Mouse (Mus musculus) CD8-positive naive resting alpha-beta T cell, adult 2 months (primary cell): ENCODE results near the gene Tmem120b.

ENCODE experiments used
- DNase-seq, 2 experiments: peaks; one replicate each; pipeline ENCODE4 v3.0.0; 2022; ENCODE audit warnings: low read depth in 2 of 2, low spot score in 2 of 2

Gene Tmem120b

DNA sequence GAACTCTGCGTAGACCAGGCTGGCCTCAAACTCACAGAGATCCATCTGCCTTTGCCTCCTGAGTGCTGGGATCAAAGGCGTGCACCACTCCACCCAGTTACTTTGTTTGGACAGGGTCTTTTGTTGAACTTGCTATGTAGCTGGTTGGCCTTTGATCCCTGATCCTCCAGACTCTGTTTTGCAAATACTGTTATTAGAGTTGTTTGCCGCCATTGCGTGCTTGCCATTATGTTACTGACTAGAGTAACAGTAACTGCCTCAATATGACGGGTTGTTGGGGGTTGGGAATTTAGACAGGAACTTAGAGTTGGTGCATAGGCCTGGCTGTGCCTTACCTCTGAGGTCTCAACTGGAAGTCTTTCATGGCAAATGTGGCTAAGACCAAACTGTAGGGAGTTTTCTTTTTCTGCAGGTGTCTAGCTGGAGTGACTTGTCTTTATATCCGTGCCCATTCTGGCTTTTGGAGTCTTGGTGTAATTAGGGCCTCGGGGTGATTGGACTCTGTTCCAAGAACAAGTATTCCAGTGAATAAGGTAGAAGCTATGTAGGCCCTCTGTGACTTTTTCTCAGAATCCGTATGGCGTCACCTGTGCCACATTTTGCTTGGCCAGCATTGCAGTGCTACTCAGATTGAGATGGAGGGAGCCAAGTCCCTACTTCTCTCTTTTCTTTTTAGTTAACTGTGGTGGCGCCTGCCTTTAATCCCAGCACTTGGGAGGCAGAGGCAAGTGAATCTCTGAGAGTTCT is 22.5 kb downstream of the Tmem120b start:
- DNase-seq = no peak

DNA sequence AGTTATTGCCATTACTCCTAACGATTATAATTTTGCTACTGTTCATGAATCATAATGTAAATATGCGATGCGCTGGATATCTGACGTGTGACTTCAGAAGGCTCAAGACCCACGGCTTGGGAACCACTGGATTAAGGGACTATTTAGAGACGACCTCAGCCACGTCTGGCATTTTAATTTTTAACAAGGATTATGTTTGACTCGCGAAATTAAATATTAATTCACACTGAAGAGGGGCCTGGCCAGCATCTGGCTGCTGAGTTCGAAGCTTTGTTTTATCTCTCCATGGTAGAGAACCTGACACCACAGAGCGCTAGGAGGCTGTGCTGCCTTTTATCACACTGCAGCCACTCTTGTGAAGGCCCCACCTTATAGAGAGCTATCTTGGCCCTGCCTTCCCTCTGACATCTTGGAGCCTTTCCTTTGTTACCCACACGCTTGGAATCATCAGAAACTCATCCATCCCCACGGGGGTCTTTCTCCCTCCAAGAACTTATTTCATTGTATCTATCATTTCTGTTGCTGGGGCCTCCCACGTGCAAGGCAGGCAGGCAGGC is 24.9 kb downstream of the Tmem120b start:
- no peak for DNase-seq

- no peak for DNase-seq
Measured at GRCm38 (mm10) chr5:123094238-123094991, 26.2 kb downstream of the Tmem120b start.

DNA sequence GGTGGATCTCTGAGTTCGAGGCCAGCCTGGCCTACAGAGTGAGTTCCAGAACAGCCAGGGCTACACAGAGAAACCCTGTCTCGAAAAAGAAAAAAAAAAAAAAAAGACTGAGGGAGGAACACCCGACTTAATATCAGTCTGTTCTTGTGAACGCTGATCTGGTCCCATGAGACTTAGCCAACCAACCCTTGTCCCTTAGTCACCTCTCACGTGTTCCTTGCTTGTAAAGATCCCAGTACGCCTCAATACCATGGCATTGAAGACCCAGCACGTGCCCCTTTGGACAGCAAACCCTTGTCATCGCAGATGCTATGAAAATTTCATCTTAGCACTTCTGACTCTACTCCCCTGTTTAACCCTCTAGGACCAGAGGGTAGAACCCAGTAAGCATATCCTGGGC is 28.1 kb downstream of the Tmem120b start:
- no peak for DNase-seq

GRCm38 (mm10) chr5:123098487-123098886 is 30.3 kb downstream of the Tmem120b start:
- DNase-seq = no peak

DNA sequence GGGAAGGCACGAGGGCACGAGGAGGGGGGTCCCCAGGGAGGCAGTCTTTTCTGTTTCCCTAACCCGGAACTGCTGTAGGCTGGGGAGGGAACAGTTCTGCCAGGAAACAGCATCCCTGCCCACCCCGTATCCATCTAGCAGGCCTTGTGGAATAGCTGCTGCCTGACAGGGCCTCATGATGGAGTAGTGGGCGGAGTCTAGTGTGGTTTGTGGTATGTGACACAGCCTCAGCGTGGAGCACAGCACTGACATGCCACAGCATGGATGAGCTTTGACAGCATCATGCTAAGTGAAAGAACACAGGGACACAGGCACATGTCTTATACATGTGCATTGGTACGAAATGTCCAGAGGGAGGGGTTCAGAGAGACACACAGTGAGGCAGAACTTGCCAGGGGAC is 34.2 kb downstream of the Tmem120b start:
- DNase-seq = no peak

DNA sequence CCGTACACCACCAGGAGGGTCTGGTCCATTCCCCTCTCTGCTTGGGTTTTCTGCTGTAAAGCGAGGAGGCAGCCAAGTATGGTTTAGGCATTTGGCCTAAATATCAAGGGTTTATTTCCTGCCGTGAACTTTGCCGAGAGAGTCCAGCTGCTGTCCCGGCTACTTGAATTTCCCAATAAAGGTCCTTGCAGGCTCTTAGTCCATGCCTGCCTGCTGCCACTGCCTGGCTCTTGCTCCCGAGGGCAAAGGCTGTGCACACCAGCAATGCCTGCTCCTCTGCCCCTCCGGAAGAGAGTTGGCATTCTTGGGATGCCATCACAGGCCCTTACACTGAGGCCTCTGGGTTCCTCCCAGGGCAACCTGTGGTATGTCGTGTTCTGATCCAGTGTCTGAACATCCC is 35.3 kb downstream of the Tmem120b start:
- DNase-seq = no peak

DNA sequence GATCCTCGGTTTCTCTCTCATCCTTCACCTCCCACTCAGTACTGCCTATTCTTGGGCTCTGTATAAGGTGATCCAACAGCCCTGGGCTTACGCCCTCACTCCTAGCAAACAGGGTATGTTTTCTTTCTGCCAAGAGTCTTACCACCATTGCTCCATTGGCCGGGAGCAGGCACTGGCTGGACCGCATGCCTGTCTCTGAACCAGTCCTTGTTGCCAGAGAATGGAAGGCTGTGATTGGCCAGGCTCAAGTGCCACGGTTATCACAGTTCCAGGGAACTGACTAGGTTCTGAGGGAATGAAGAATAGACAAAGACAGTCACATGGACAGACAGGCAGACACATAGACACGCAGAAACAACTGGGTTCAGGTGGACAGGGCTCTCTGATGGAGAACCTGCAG is 36.6 kb downstream of the Tmem120b start:
- DNase-seq = no peak

GRCm38 (mm10) chr5:123109452-123110203 is 41.4 kb downstream of the Tmem120b start:
- DNase-seq = no peak

DNA sequence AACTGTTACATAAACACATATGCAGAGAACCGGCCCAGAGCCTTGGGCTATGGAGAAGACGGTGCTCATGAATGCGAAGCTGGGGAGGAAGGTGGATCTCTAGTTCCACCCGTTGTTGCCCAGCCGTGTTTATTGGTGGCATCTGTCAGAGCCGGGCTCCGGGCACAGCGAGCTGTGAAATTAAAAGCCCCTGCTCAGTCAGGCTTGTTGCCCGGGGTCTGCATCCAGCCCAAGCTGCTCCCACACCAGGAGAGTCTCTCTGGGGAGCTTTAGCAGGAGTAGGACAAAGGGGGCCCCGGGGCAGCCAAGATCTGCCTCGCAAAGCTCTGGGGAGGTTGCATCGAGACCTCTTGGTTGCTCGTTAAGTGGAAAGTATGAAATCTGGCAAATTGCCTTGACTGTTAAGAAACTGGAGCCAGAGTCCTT is 42.1 kb downstream of the Tmem120b start:
- DNase-seq = no peak

DNA sequence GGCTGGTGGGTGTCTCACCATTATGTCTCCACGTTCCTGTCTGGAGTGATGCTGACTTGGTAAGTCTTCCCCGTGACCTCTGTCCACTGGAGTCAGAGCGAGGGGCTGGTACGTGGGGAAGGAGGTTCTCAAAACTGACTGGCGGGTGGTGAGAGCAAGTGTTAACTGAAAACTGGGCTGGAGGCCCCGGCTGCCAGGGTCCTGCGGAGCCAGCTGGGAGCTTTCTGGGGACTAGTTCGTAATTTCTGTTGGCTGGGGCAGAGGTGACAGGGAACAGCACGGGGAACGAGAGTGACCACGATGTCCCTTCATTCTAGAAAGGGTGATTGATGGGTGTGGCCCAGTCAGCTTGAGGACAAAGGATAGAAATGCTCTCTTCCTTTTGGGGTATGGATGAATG is 45.9 kb downstream of the Tmem120b start:
- no peak for DNase-seq

- no peak for DNase-seq
Measured at GRCm38 (mm10) chr5:123114924-123115323, 46.7 kb downstream of the Tmem120b start.

- no peak for DNase-seq
Measured at GRCm38 (mm10) chr5:123116080-123116479, 47.9 kb downstream of the Tmem120b start.

- peak; percentile 60 to 69 for DNase-seq
Measured at GRCm38 (mm10) chr5:123117257-123117656, 49.0 kb downstream of the Tmem120b start.

- DNase-seq = no peak
Measured at GRCm38 (mm10) chr5:123117773-123118172, 49.6 kb downstream of the Tmem120b start.

DNA sequence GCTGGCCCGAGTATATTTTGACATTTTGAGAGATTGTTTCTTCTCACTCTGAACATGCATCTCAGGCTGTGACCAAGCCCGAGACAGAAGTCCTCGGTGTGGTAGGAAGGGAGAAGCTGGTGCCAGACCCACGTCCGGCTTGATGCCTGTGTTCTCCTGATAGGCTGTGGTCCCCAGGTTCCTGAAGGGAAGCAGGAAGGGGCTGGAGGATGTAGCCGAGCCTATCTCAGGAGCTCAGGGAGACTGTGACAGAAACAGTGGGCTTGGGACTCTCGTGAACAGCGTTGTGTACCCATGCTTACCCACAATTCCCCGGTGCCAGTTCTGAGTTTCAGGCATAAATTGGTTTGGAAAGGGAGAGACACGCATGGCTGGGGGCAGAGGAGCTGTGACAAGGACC is 50.6 kb downstream of the Tmem120b start:
- DNase-seq = no peak

DNA sequence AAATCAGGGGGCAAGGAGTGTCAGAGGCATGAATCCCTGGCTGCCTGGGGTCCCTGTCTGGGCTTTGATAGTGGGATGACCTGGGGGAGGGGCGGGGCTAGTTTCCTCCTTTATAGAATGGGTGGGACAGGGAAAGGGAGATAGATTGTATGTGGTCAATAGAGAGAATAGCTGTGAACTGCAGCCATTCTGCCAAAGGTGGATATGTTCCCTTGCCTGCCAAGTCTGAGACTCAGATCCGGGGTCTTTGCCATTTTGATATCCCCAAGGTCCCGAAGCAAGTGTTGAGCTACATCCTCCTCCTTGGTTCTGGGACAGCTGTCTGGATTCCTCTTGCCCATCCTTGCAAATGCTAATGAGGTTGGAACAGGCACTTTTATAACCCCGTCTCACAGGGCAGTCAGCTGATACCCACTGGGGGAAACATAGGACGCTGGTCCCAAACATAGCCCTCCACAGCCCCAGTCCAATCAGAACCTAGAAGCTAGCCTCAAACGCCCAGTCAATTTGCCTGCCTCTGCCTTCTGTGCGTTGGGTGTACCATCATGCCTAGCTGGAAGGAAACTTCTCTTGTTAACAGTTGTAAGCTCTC is 52.5 kb downstream of the Tmem120b start:
- DNase-seq = no peak

GRCm38 (mm10) chr5:123122181-123122580 is 54.0 kb downstream of the Tmem120b start:
- no peak for DNase-seq

GRCm38 (mm10) chr5:123125105-123125504 is 56.9 kb downstream of the Tmem120b start:
- DNase-seq = no peak

DNA sequence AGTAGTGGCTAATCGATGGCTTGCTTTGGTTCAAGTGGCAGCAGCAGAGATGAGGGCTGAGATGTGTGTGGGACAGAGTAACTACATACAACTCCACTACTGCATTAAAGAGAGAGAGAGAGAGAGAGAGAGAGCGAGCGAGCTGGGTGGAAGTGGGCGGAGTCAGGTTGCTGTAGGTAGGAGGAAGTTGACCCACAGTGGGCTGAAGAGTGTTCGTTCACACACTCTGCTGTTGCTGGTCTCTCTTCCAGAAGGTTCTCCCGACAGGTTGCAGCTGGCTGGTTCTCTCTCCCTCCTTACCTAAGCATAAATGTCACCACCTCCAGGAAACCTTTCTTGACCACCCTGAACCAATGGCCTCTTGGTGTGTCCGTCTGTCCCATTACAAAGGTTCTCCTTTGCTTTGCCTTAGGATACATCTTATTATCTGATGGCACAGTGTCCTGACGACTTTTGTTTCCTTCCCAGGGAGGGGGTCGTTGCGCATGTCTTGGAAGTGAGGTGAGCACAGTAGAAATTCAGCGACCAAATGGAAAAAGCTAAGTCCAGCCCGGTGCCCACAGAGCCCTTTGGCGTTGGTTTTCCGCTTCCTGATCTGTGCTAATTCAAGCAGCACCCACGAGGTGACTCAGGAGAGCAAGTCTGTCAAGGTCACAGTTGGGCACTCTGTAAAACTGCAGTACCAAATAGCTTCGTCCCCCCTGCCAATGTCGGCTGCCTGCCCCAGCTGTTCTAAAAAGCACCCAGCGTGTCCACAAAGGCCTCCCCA is 57.6 kb downstream of the Tmem120b start:
- DNase-seq = peak in 1 of 2 experiments; percentile 49
